Mouse (Mus musculus) kidney, adult 2 months (tissue): Measurements from ENCODE around the gene Mgat5b.

ENCODE experiments used
- CTCF ChIP-seq: fragments of 200-500 bp; conservative IDR thresholded peaks from 2 replicates; pipeline ENCODE4 v1.5.1; 2011; ENCODE audit warnings: low read depth, mild to moderate bottlenecking, control low read depth, low read length, moderate library complexity, mixed read lengths; ENCODE audit not compliant: insufficient read depth, insufficient read length
- POLR2A ChIP-seq: fragments of 200-500 bp; IDR thresholded peaks from one replicate; pipeline ENCODE4 v1.6.1; 2011; ENCODE audit warnings: low read depth, low read length, control low read depth

- TF ChIP-seq CTCF (0 out of 2 replicates have a peak, but pooled peaks have one; percentile 7), POLR2A (no peak)
Observed at GRCm38 (mm10) chr11:116998935-116999334, 80.3 kb downstream of the Mgat5b start.
